ENCODE assay signal across 23 mouse cellular contexts in genomic region chr1:63058361-63058760, GRCm38 (mm10). TPM values are rescaled to one million over a fixed set of nuclear protein-coding genes. Genes with fewer than 3 reads are reported as not detected.
A peak's percentile ranks its signal among the peaks of the same experiment; 100 is the strongest.
DNase-seq lines count a peak whose midpoint lies in the region; ATAC-seq lines count a peak whose summit lies in the region.
"Had no signal": no experiment of that assay in that cellular context is flagged by ENCODE, and none has a peak within 500 bp of the region (broad histone marks: within the 10 kb centered on the region; RNA-seq: fewer than 3 reads in every experiment).

No protein-coding gene starts in this region.

- no peaks in the 10 kb centered on the region for H3K9me3 ChIP-seq in megakaryocyte, embryonic 14.5 days
- H3K9me3 ChIP-seq in liver, embryonic 12.5 days (replicated peaks), result no peaks in the 10 kb centered on the region
- H3K9me3 ChIP-seq in liver, embryonic 16.5 days (replicated peaks; ENCODE audit: control insufficient read depth, low read length), result no peaks in the 10 kb centered on the region
- H3K9me3 ChIP-seq: embryonic facial prominence, embryonic 10.5 days; forebrain, embryonic 10.5 days; heart, embryonic 15.5 days had no signal

- H3K4me2 ChIP-seq in liver, embryonic 12.5 days, result no peak overlapping the region
- H3K4me2 ChIP-seq in liver, embryonic 16.5 days (ENCODE audit: low read depth, low read length), result no peak overlapping the region
- H3K4me2 ChIP-seq: heart, embryonic 11.5 days; heart, embryonic 15.5 days; hindbrain, embryonic 14.5 days had no signal

- H3K9ac ChIP-seq in liver, embryonic 12.5 days, result no peak overlapping the region
- no peak overlapping the region for H3K9ac ChIP-seq in liver, embryonic 16.5 days (ENCODE audit: low read depth, low read length)
- H3K9ac ChIP-seq: heart, embryonic 15.5 days; hindbrain, embryonic 14.5 days had no signal

- peaks cover 94% of the 10 kb centered on the region for H3K36me3 ChIP-seq in megakaryocyte, embryonic 14.5 days (replicated peaks; ENCODE audit: low read length)
- H3K36me3 ChIP-seq in liver, embryonic 12.5 days, result peaks cover 80% of the 10 kb centered on the region
- H3K36me3 ChIP-seq in liver, embryonic 16.5 days (ENCODE audit: control insufficient read depth, insufficient read depth), result peaks cover 37% of the 10 kb centered on the region

- no peak for ATAC-seq in megakaryocyte, adult 5-6 weeks (ENCODE audit: poor library complexity, severe bottlenecking)
- ATAC-seq in liver, embryonic 12.5 days, result peak; percentile 85
- peak; percentile 71 for ATAC-seq in liver, embryonic 16.5 days (ENCODE audit: low read depth)
- ATAC-seq: forebrain, embryonic 14.5 days had no signal

- peak overlapping the region; percentile 60 for H3K4me3 ChIP-seq in megakaryocyte, embryonic 14.5 days (replicated peaks)
- no peak overlapping the region for H3K4me3 ChIP-seq in liver, embryonic 12.5 days
- H3K4me3 ChIP-seq in liver, embryonic 16.5 days (ENCODE audit: low read depth, low read length), result no peak overlapping the region
- H3K4me3 ChIP-seq: embryonic facial prominence, embryonic 10.5 days; forebrain, embryonic 10.5 days; gastrocnemius, adult 2 months; heart, adult 2 months; heart, embryonic 15.5 days had no signal

- no peaks in the 10 kb centered on the region for H3K27me3 ChIP-seq in megakaryocyte, embryonic 14.5 days (replicated peaks)
- H3K27me3 ChIP-seq in liver, embryonic 12.5 days (replicated peaks), result no peaks in the 10 kb centered on the region
- no peaks in the 10 kb centered on the region for H3K27me3 ChIP-seq in liver, embryonic 16.5 days (ENCODE audit: control insufficient read depth, insufficient read depth, low read depth, low read length)
- H3K27me3 ChIP-seq: CH12.LX; heart, embryonic 15.5 days had no signal

- DNase-seq in layer of hippocampus, postnatal 25 days (ENCODE audit: extremely low spot score in 1 of 2, low spot score in 1 of 2), result no peak
- DNase-seq in urinary bladder, postnatal 10 days (ENCODE audit: low spot score), result no peak
- no peak for DNase-seq in right cerebral cortex, postnatal 36 days (ENCODE audit: low spot score in 2 of 2)
- DNase-seq: adrenal gland, adult 2 months; adrenal gland, postnatal 25 days; cerebellum, adult 18-20 months; cerebellum, adult 9-11 months; cerebellum, postnatal 36 days; gastrocnemius, adult 2 months; gastrocnemius, postnatal 36 days; heart, adult 2 months; heart, postnatal 14 days had no signal

- peak overlapping the region; percentile 41; the same call in 1 of the 2 replicates for H3K27ac ChIP-seq in liver, embryonic 12.5 days
- no peak overlapping the region for H3K27ac ChIP-seq in liver, embryonic 16.5 days (ENCODE audit: low read length)
- H3K27ac ChIP-seq: embryonic facial prominence, embryonic 10.5 days; forebrain, embryonic 10.5 days; gastrocnemius, adult 2 months; heart, adult 2 months; heart, embryonic 15.5 days; hindbrain, embryonic 14.5 days had no signal

- H3K4me1 ChIP-seq in megakaryocyte, embryonic 14.5 days, result peaks cover 43% of the 10 kb centered on the region
- peaks cover 21% of the 10 kb centered on the region for H3K4me1 ChIP-seq in liver, embryonic 12.5 days
- no peaks in the 10 kb centered on the region; the same call in 1 of the 2 replicates for H3K4me1 ChIP-seq in liver, embryonic 16.5 days (ENCODE audit: control insufficient read depth, low read depth, low read length)
- H3K4me1 ChIP-seq: embryonic facial prominence, embryonic 10.5 days; forebrain, embryonic 10.5 days had no signal

- 52% methylated on average over 12 of the region's 12 CpGs for WGBS in liver, embryonic 12.5 days (ENCODE audit: insufficient replicate concordance)
- WGBS in liver, embryonic 16.5 days (ENCODE audit: insufficient replicate concordance), result 46% methylated on average over 12 of the region's 12 CpGs

RNA-seq across cellular contexts. Expression of gene Ino80d, which starts 56.1 kb away (rescaled TPM):
- 1.2 and 2.3 TPM in 2 replicates for polyA plus RNA-seq in megakaryocyte, embryonic 14.5 days (2012; ENCODE audit: insufficient read depth, low replicate concordance)
- total RNA-seq in megakaryocyte, adult 5-6 weeks (2015), result 35.5 and 36.0 TPM in 2 replicates
- total RNA-seq in megakaryocyte, adult 5-6 weeks (2017), result 13.8 and 19.9 TPM in 2 replicates
- 7.1 and 7.2 TPM in 2 replicates for polyA plus RNA-seq in liver, embryonic 12.5 days (2016; fragmentation: Nextera tagmentation; extraction: Ambion mirVana)
- 4.5 and 4.9 TPM in 2 replicates for polyA plus RNA-seq in liver, embryonic 16.5 days (2015; fragmentation: Nextera tagmentation; extraction: Ambion mirVana)
- 10 to 100 TPM; 23.6 to 30.6 TPM for total RNA-seq in layer of hippocampus, postnatal 25 days (2021)
